Mouse (Mus musculus): ENCODE data around the gene Tnfaip8l3.

DNA sequence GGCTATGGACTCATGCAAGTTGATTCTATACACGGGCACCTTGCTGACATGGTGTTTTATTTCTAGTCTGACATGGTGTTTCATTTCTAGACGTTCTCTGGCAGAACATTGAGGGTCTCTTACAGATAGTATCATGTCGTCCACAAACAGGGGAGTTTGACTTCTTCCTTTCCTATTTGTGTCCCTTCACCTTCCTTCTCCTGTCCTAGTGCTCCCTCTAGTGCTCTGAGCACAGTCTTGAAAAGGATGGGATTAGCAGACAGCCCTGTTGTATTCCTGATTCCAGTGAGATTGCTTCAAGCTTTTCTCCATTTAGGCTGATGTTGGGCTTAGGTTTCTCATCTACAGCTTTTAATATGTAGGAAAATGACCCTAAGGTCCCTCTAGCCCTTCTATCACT, 81.2 kb downstream of the Tnfaip8l3 start:
- TF ChIP-seq GATA1 (IDR thresholded peaks at IDR 0.05; ENCODE audit: borderline replicate concordance, low read length) (no peak), FLI1 (IDR thresholded peaks at IDR 0.05; ENCODE audit: low read length) (no peak)

Measured in megakaryocyte, embryonic 14.5 days (primary cell).